Mouse (Mus musculus): ENCODE data around the gene Sall4. TPM values are rescaled to one million over a fixed set of nuclear protein-coding genes. Genes with fewer than 3 reads are reported as not detected.

Sall4 gene
- polyA plus RNA-seq, 1 experiment from 2014 or later, result 7.3 TPM

DNA sequence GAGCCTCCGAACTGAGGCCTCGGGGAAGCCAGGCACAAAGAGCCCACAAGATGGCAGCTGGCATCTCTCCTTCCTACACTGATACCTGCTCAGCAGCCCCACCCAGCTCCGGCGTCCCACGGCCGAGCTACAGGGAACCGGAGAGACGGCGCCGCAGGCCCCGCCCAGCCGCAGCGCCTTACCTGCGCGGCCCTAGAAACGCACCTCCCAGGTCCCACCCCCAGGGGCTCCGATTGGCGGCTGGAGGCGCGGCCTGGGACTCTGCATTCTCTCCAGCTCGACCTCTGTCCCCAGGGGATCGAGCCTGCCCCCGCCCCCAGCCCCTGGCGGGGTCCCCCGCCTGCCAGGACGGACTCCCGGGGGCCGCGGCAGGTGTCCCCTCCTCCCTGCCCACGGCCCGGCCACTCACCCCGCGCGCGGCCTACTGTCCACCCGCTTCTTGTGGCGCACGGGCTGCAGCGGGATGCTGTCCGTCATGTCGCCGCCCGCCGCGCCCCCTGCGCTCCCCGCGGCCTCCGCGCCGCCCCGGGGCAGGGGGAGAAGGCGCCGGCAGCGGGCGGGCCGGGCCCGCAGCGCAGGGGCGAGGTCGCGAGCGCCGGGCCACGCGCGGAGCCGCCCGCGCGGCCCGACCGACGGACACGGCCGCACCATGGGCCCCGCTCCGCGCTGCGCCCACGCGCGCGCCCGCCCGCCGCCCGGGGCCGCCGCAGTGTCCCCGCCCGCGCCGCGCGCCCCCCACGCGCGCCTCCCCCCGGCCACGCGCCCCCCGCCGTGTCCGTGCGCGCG is 26.3 kb downstream of the Sall4 start:
- ATAC-seq (ENCODE audit: low FRiP score) (peak; percentile 73), DNase-seq (ENCODE audit: low spot score) (peak; percentile 81)
- under 1% methylated on average over 58 of the region's 108 CpGs for WGBS

DNA sequence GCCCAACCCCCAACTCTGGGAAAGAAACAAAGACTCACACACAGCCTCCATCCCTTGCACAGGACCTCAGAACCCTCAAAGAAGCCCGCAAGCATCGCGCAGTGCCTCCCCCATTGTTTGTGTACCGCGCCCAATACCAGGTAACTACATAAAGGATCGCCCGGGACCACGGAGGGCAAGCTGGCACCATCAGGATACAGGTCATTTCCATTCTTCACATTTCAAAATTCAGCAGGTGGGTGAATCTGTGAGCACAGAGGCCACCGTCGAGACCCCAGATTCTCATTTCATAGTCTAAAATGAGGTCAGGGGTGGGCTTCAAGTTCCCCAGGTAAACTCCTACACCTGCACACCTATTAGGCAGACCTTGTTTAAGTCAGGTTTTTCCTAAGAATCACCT is 27.2 kb downstream of the Sall4 start:
- H3K4me1 ChIP-seq (replicated peaks; ENCODE audit: control insufficient read depth, insufficient read depth, low read length), result no peaks in the 10 kb centered on the region
- no peaks in the 10 kb centered on the region for H3K36me3 ChIP-seq (ENCODE audit: control insufficient read depth, insufficient read depth, low read length)
- H3K9ac ChIP-seq (ENCODE audit: low read depth, low read length), result no peak overlapping the region
- WGBS, result 91% methylated on average over 10 of the region's 10 CpGs
- peak overlapping the region; percentile 82; the same call in 1 of the 2 replicates for H3K4me3 ChIP-seq (ENCODE audit: low read depth, low read length)
- DNase-seq (ENCODE audit: low spot score) (no peak), ATAC-seq (ENCODE audit: low FRiP score) (no peak)
- H3K9me3 ChIP-seq (ENCODE audit: control insufficient read depth, low read length), result no peaks in the 10 kb centered on the region
- H3K4me2 ChIP-seq (replicated peaks; ENCODE audit: low read depth, low read length), result 0 out of 2 replicates have a peak overlapping the region, but pooled peaks have one; percentile 76
- no peaks in the 10 kb centered on the region for H3K27me3 ChIP-seq (ENCODE audit: control insufficient read depth, insufficient read depth, low read length)
- no peak overlapping the region for H3K27ac ChIP-seq (ENCODE audit: low read depth, low read length)

More for the DNA sequence above, 26.3 kb downstream of the Sall4 start:
- no peaks in the 10 kb centered on the region for H3K27me3 ChIP-seq (ENCODE audit: control insufficient read depth, insufficient read depth, low read length)
- H3K9me3 ChIP-seq (ENCODE audit: control insufficient read depth, low read length), result no peaks in the 10 kb centered on the region
- H3K4me1 ChIP-seq (replicated peaks; ENCODE audit: control insufficient read depth, insufficient read depth, low read length), result no peaks in the 10 kb centered on the region
- H3K4me2 ChIP-seq (replicated peaks; ENCODE audit: low read depth, low read length), result peak overlapping the region; percentile 76
- peak overlapping the region; percentile 82 for H3K4me3 ChIP-seq (ENCODE audit: low read depth, low read length)
- H3K36me3 ChIP-seq (ENCODE audit: control insufficient read depth, insufficient read depth, low read length), result no peaks in the 10 kb centered on the region
- peak overlapping the region; percentile 67 for H3K27ac ChIP-seq (ENCODE audit: low read depth, low read length)
- H3K9ac ChIP-seq (ENCODE audit: low read depth, low read length), result peak overlapping the region; percentile 87

DNA sequence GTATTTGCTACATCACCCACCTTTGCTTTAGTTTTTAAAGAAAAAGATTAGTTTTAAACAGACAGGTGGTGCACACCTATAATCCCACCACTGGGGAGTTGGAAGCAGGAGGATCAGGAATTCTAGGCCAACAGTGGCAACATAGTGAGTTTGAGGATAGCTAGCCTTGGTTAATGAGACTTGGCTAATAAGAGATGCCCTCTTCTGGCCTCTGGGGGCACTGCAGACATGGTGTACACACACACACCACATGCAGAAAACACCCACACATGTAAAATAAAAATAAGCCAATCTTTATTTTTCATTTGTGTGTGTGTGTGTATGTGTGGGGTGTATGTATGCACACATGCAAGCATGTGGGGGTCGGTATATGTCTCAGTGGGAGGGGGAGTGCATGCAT is 28.9 kb downstream of the Sall4 start:
- no peak overlapping the region for H3K4me2 ChIP-seq (replicated peaks; ENCODE audit: low read depth, low read length)
- WGBS, result 97% methylated on average over 1 of the region's 1 CpGs
- no peaks in the 10 kb centered on the region for H3K36me3 ChIP-seq (ENCODE audit: control insufficient read depth, insufficient read depth, low read length)
- no peak overlapping the region for H3K4me3 ChIP-seq (ENCODE audit: low read depth, low read length)
- no peaks in the 10 kb centered on the region for H3K9me3 ChIP-seq (ENCODE audit: control insufficient read depth, low read length)
- ATAC-seq (ENCODE audit: low FRiP score) (no peak), DNase-seq (ENCODE audit: low spot score) (no peak)
- H3K27ac ChIP-seq (ENCODE audit: low read depth, low read length), result no peak overlapping the region
- H3K9ac ChIP-seq (ENCODE audit: low read depth, low read length), result no peak overlapping the region
- no peaks in the 10 kb centered on the region for H3K4me1 ChIP-seq (replicated peaks; ENCODE audit: control insufficient read depth, insufficient read depth, low read length)
- H3K27me3 ChIP-seq (ENCODE audit: control insufficient read depth, insufficient read depth, low read length), result no peaks in the 10 kb centered on the region

DNA sequence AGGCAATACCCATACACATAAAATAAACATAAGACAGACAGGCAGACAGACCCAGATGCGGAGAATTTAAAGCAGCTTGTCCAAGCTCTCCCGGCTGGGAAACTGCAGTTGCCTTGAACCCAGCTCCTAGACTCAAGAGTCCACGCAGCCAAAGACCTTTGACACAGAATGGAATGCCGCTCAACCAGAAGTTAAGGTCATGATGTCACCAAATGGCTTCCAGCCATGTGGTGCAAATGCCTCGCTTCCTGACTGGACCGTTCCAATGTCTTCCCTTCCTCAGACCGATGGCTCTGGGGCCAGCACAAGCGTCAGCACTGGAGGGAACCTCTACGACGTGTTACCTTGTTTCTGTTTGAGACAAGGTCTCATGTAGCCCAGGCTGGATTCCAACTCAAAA is 29.9 kb downstream of the Sall4 start:
- Histone ChIP-seq H3K27ac (ENCODE audit: low read depth, low read length) (no peak overlapping the region), H3K36me3 (ENCODE audit: control insufficient read depth, insufficient read depth, low read length) (no peaks in the 10 kb centered on the region), H3K9ac (ENCODE audit: low read depth, low read length) (no peak overlapping the region), H3K27me3 (ENCODE audit: control insufficient read depth, insufficient read depth, low read length) (no peaks in the 10 kb centered on the region), H3K4me1 (replicated peaks; ENCODE audit: control insufficient read depth, insufficient read depth, low read length) (no peaks in the 10 kb centered on the region), H3K4me2 (replicated peaks; ENCODE audit: low read depth, low read length) (no peak overlapping the region), H3K9me3 (ENCODE audit: control insufficient read depth, low read length) (no peaks in the 10 kb centered on the region), H3K4me3 (ENCODE audit: low read depth, low read length) (no peak overlapping the region)
- 89% methylated on average over 10 of the region's 10 CpGs for WGBS
- no peak for ATAC-seq (ENCODE audit: low FRiP score)
- DNase-seq (ENCODE audit: low spot score), result no peak

DNA sequence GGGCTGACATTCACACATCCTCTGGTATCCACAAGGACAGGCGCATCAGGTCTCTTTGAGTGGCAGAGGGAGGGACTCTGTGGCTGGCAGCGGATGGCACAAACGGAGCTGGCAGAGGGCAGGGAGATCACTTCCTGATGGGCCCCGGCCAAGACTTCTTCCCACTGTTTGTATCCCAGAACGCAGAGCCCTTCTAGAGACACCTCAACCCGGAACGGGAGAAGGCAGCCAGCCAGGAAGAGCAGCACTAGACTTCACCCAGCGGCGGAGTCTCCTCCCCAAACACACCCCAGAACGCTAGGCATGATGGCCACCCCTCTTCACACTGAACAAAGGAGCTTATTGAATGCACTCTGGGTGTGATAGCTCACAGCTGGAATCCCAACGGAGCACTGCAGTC is 33.7 kb downstream of the Sall4 start:
- H3K36me3 ChIP-seq (ENCODE audit: control insufficient read depth, insufficient read depth, low read length), result no peaks in the 10 kb centered on the region
- no peak overlapping the region for H3K4me3 ChIP-seq (ENCODE audit: low read depth, low read length)
- no peak overlapping the region for H3K9ac ChIP-seq (ENCODE audit: low read depth, low read length)
- ATAC-seq (ENCODE audit: low FRiP score) (no peak), DNase-seq (ENCODE audit: low spot score) (no peak)
- 56% methylated on average over 11 of the region's 11 CpGs for WGBS
- no peak overlapping the region for H3K27ac ChIP-seq (ENCODE audit: low read depth, low read length)
- no peaks in the 10 kb centered on the region for H3K27me3 ChIP-seq (ENCODE audit: control insufficient read depth, insufficient read depth, low read length)
- no peak overlapping the region for H3K4me2 ChIP-seq (replicated peaks; ENCODE audit: low read depth, low read length)
- no peaks in the 10 kb centered on the region for H3K9me3 ChIP-seq (ENCODE audit: control insufficient read depth, low read length)
- 0 out of 2 replicates have a peak, but pooled peaks cover 2% of the 10 kb centered on the region for H3K4me1 ChIP-seq (replicated peaks; ENCODE audit: control insufficient read depth, insufficient read depth, low read length)

DNA sequence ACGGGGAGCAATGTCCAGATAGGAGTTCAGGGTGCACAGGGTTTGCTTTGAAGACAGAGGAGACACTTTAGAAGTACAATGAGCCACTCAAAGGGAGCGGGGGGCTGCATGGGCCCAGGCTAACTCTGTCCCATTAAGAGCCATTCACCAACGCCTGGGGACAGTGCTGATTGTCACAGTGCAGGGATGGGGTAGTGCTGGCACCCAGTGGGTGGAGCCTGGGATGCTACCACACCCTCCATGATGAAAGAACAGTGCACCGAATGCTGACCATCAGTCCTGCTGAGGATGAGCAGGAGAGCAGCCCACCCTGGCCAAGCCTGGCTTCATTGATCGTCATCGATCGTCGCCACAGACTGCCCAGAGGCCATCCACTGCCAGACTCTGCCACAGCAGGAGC is 36.5 kb downstream of the Sall4 start:
- no peak overlapping the region for H3K4me2 ChIP-seq (replicated peaks; ENCODE audit: low read depth, low read length)
- 70% methylated on average over 8 of the region's 8 CpGs for WGBS
- DNase-seq (ENCODE audit: low spot score) (no peak), ATAC-seq (ENCODE audit: low FRiP score) (peak; percentile 41)
- H3K4me3 ChIP-seq (ENCODE audit: low read depth, low read length), result no peak overlapping the region
- H3K9ac ChIP-seq (ENCODE audit: low read depth, low read length), result no peak overlapping the region
- 0 out of 2 replicates have a peak overlapping the region, but pooled peaks have one; percentile 1 for H3K27ac ChIP-seq (ENCODE audit: low read depth, low read length)
- no peaks in the 10 kb centered on the region for H3K36me3 ChIP-seq (ENCODE audit: control insufficient read depth, insufficient read depth, low read length)
- H3K27me3 ChIP-seq (ENCODE audit: control insufficient read depth, insufficient read depth, low read length), result no peaks in the 10 kb centered on the region
- H3K4me1 ChIP-seq (replicated peaks; ENCODE audit: control insufficient read depth, insufficient read depth, low read length), result 0 out of 2 replicates have a peak, but pooled peaks cover 3% of the 10 kb centered on the region
- no peaks in the 10 kb centered on the region for H3K9me3 ChIP-seq (ENCODE audit: control insufficient read depth, low read length)

DNA sequence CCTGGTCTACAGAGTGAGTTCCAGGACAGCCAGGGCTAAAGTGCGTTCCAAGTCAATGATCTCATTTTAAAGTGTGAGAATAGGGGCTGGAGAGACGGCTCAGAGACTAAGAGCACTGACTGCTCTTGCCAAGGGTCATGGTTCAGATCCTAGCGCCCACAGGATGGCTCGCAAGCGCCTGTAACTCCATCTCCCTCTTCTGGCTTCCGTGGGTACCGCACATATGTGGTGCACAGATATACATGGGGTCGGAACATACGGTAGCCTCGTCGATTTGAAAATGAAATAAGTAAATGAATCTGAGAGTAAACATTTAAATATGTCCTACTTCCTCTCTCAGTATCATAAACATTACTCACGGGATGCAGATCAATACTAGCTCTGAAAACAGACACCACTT is 38.0 kb downstream of the Sall4 start:
- no peak overlapping the region for H3K27ac ChIP-seq (ENCODE audit: low read depth, low read length)
- no peak overlapping the region for H3K9ac ChIP-seq (ENCODE audit: low read depth, low read length)
- 0 out of 2 replicates have a peak, but pooled peaks cover 4% of the 10 kb centered on the region for H3K4me1 ChIP-seq (replicated peaks; ENCODE audit: control insufficient read depth, insufficient read depth, low read length)
- H3K4me3 ChIP-seq (ENCODE audit: low read depth, low read length), result no peak overlapping the region
- H3K36me3 ChIP-seq (ENCODE audit: control insufficient read depth, insufficient read depth, low read length), result no peaks in the 10 kb centered on the region
- DNase-seq (ENCODE audit: low spot score) (no peak), ATAC-seq (ENCODE audit: low FRiP score) (no peak)
- no peaks in the 10 kb centered on the region for H3K9me3 ChIP-seq (ENCODE audit: control insufficient read depth, low read length)
- no peaks in the 10 kb centered on the region for H3K27me3 ChIP-seq (ENCODE audit: control insufficient read depth, insufficient read depth, low read length)
- H3K4me2 ChIP-seq (replicated peaks; ENCODE audit: low read depth, low read length), result no peak overlapping the region
- 86% methylated on average over 12 of the region's 12 CpGs for WGBS

DNA sequence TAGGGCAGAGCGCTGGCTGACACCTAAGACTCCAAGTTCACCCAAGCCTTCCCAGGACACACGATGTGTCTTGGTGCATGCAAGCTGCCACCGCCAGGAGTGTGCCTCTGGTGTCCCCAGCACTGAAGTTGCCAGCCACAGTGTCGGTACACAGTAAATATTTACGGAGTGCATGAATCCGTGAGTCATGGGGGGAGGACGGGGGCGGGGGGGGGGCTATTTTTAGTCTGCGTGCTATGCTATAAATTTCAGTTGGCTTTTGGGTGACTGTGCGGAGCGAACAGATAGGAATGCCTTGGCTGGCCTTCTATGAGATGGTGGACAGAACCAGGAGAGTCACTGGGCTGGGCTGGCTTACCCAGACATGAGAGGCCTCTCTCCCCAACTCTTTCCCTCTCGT is 39.7 kb downstream of the Sall4 start:
- Histone ChIP-seq H3K4me3 (ENCODE audit: low read depth, low read length) (no peak overlapping the region), H3K9ac (ENCODE audit: low read depth, low read length) (no peak overlapping the region), H3K27me3 (ENCODE audit: control insufficient read depth, insufficient read depth, low read length) (no peaks in the 10 kb centered on the region), H3K27ac (ENCODE audit: low read depth, low read length) (no peak overlapping the region), H3K9me3 (ENCODE audit: control insufficient read depth, low read length) (no peaks in the 10 kb centered on the region), H3K36me3 (ENCODE audit: control insufficient read depth, insufficient read depth, low read length) (no peaks in the 10 kb centered on the region), H3K4me2 (replicated peaks; ENCODE audit: low read depth, low read length) (no peak overlapping the region), H3K4me1 (replicated peaks; ENCODE audit: control insufficient read depth, insufficient read depth, low read length) (0 out of 2 replicates have a peak, but pooled peaks cover 4% of the 10 kb centered on the region)
- ATAC-seq (ENCODE audit: low FRiP score) (no peak), DNase-seq (ENCODE audit: low spot score) (no peak)
- WGBS, result 89% methylated on average over 12 of the region's 12 CpGs

DNA sequence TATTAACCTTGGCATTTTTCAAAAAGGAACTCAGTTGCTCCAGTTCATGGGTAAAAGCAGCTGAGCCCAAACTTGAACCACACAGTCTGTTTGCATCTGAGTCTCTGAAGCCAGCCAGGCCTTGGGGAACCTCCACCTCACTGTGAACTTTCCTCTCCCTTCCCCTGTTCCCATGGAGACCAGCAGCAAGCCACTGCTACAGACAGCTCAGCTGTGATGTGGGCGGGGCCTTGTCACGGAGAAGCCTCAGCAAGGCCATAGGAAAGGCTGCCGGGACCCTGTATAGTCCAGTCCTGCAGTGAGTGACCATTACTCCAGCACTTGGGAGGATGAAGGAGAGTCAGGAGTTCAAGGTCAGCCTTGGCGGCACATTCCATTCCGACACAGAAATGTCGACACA is 41.7 kb downstream of the Sall4 start:
- Histone ChIP-seq H3K27me3 (ENCODE audit: control insufficient read depth, insufficient read depth, low read length) (no peaks in the 10 kb centered on the region), H3K9me3 (ENCODE audit: control insufficient read depth, low read length) (no peaks in the 10 kb centered on the region), H3K36me3 (ENCODE audit: control insufficient read depth, insufficient read depth, low read length) (no peaks in the 10 kb centered on the region), H3K4me2 (replicated peaks; ENCODE audit: low read depth, low read length) (no peak overlapping the region), H3K4me3 (ENCODE audit: low read depth, low read length) (no peak overlapping the region), H3K9ac (ENCODE audit: low read depth, low read length) (no peak overlapping the region), H3K27ac (ENCODE audit: low read depth, low read length) (no peak overlapping the region), H3K4me1 (replicated peaks; ENCODE audit: control insufficient read depth, insufficient read depth, low read length) (0 out of 2 replicates have a peak, but pooled peaks cover 4% of the 10 kb centered on the region)
- 38% methylated on average over 6 of the region's 6 CpGs for WGBS
- peak; percentile 82 for DNase-seq (ENCODE audit: low spot score)
- peak; percentile 92 for ATAC-seq (ENCODE audit: low FRiP score)
